Mouse (Mus musculus): Measurements from ENCODE around the gene Dnajc21. TPM values are rescaled to one million over a fixed set of nuclear protein-coding genes. Genes with fewer than 3 reads are reported as not detected.

Gene Dnajc21
- total and polyA plus RNA-seq, 3 experiments, result 1.5 to 36.4 (median 32.8) TPM

GRCm38 (mm10) chr15:10436893-10437292 lies 33.4 kb downstream of the Dnajc21 start:
- no peak for DNase-seq

- DNase-seq, result no peak
Observed at GRCm38 (mm10) chr15:10426545-10427266, 43.6 kb downstream of the Dnajc21 start.

GRCm38 (mm10) chr15:10426124-10426523 lies 44.2 kb downstream of the Dnajc21 start:
- no peak for DNase-seq

GRCm38 (mm10) chr15:10421785-10422144 lies 48.6 kb downstream of the Dnajc21 start:
- DNase-seq, result no peak

- no peak for DNase-seq
Observed at GRCm38 (mm10) chr15:10421138-10421784, 49.1 kb downstream of the Dnajc21 start.

GRCm38 (mm10) chr15:10413656-10414055 lies 56.7 kb downstream of the Dnajc21 start:
- no peak for DNase-seq

GRCm38 (mm10) chr15:10410881-10411280 lies 59.4 kb downstream of the Dnajc21 start:
- no peak for DNase-seq

GRCm38 (mm10) chr15:10409842-10410241 lies 60.5 kb downstream of the Dnajc21 start:
- DNase-seq, result no peak

GRCm38 (mm10) chr15:10400415-10400814 lies 69.9 kb downstream of the Dnajc21 start:
- DNase-seq, result peak; percentile 17

GRCm38 (mm10) chr15:10399795-10400194 lies 70.5 kb downstream of the Dnajc21 start:
- DNase-seq, result peak; percentile 45

Other genes starting within 250 kb of the Dnajc21 start
- 1 to 10 TPM in 1 of 2 experiments, not detected in 1; 1.3 TPM for gene Gm21973, start 145.1 kb downstream of the Dnajc21 start, total RNA-seq (2021)
- gene Gm21973, start 145.1 kb downstream of the Dnajc21 start, polyA plus RNA-seq (2012; rRNA removed), result not detected in 2 replicates
- 1 to 10 TPM in 1 of 2 experiments, under 1 TPM in 1; 0.73 to 4.5 TPM for gene Agxt2, start 112.0 kb downstream of the Dnajc21 start, total RNA-seq (2021)
- 0.50 and 1.3 TPM in 2 replicates for gene Agxt2, start 112.0 kb downstream of the Dnajc21 start, polyA plus RNA-seq (2012; rRNA removed)
- 10 to 100 TPM; 42.6 to 53.2 TPM for gene Brix1, start 15.4 kb upstream of the Dnajc21 start, total RNA-seq (2021)
- 0.28 and 0.46 TPM in 2 replicates for gene Brix1, start 15.4 kb upstream of the Dnajc21 start, polyA plus RNA-seq (2012; rRNA removed)
- gene Rad1, start 15.5 kb upstream of the Dnajc21 start, total RNA-seq (2021), result 10 to 100 TPM; 12.5 to 15.1 TPM
- 4.1 and 5.2 TPM in 2 replicates for gene Rad1, start 15.5 kb upstream of the Dnajc21 start, polyA plus RNA-seq (2012; rRNA removed)
- not detected for gene Ttc23l, start 88.2 kb upstream of the Dnajc21 start, total RNA-seq (2021)
- not detected in 2 replicates for gene Ttc23l, start 88.2 kb upstream of the Dnajc21 start, polyA plus RNA-seq (2012; rRNA removed)
- 10 to 100 TPM; 23.2 to 28.9 TPM for gene Rai14, start 244.1 kb upstream of the Dnajc21 start, total RNA-seq (2021)
- gene Rai14, start 244.1 kb upstream of the Dnajc21 start, polyA plus RNA-seq (2012; rRNA removed), result 1.2 and 2.0 TPM in 2 replicates